Mouse (Mus musculus): ENCODE data around the gene Pfkm.
A peak's percentile ranks its signal among the peaks of the same experiment; 100 is the strongest.

The Pfkm gene

DNA sequence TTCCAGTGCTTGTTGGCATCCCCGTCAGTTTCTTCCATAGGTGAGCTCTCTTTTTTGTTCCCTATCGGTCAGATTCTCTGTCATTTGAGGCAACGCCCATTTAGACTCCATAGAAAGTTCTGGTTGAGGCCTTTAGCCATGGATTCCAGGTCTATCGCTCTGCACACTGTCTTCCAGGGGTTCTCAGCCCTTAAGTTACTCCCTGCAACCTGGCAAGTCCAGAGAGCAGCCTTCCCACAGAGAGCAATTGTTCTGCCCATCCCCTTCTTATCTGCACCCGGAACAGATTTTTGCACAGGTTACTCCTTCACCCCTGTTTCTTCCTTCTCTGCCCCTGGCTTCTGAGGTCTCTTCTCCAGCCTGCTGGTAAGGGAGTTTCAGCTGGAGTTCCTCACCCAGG lies 79.7 kb downstream of the Pfkm start:
- DNase-seq (ENCODE audit: low read depth), result no peak

DNA sequence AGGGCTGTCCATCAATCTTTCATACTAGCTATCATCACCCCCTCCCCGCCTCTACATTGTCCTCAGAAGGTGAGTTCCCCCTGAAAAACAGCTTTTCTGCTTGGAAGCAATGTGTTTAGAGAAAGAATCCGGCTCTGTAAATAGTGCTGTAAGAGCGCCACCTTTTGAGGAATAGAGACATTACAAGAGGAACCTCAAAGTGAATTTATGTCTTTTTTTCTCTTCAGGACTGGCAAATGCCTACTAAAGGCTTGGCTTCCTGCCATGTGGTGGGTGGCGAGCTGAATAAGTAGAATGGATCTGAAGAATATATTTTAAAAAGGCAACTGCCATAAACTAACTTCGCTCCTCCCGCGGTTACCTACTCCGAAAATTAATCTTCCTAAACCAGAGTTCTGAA lies 81.4 kb downstream of the Pfkm start:
- peak; percentile 79 for DNase-seq (ENCODE audit: low read depth)

DNA sequence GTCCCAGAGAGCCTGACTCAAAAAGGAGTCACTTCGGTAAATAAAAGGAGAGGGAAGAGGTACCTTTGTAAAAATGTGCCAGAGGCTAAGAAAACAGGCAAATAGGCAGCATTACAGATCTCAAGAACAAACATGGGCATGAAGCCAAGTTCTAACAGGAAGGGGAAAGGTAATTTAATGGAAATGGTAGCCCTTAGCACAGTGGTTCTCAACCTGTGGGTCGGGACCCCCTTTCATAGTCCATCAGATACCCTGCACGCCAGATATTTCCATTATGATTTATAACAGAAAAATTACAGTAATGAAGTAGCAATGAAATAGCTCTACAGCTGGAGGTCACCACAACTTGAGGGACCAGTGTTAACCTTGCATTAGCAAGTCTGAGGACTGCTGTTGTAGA lies 84.9 kb downstream of the Pfkm start:
- DNase-seq (ENCODE audit: low read depth), result no peak

DNA sequence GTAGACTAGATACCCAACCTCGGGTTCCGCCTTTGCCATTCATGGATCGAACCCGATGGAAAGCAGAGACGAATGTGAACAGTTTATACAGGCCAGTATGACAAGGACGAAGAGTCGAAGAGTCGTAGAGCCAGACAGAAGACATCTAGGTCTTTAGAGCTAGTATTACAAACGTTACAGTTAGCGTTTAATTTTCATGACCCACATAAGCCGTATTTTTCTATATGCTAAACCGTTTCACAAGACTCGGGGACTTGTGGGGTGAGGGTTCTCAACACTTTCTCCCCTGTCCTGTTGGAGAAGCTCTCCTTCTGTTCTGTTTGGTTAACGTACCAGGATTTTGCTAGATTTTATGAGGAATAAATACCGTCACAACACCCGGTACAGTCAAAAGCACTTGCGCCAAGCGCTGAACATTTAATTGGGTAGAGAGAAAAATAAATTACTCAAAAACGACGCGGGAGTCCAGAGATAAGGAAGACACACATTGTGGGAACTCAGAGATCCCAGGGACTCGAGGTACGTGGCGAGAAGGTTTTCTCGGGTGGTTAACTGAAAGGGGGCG lies 88.3 kb downstream of the Pfkm start:
- no peak for DNase-seq (ENCODE audit: low read depth)

DNA sequence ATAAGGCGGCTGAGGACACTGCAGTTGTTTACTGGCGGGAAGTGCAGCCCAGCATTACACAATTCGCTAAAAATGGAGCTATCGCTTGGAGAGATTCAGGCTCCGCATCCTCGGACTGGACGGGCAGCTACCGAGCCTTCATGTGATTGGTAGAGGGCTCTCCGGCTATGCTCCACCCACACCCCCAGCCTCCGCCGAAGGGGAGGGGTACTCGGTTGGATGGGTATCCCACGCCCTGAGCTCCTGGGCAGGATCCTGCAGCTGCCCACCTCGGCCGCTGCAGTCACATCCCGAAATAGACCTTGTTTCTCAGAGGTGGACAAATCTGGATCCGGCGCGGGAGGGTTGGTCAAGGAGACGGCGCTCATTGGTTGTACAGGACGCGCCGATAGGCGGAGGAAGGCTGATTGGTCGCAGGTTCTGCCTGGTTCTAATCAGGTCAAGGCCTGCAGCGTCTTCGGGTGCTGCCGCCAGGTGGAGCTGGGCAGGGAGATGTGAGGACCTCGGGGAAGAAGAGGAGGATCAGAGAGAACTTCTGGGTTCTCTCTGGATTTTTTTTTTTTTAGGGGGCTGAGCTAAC lies 88.8 kb downstream of the Pfkm start:
- peak; percentile 90 for DNase-seq (ENCODE audit: low read depth)

Data from induced T-regulatory cell, adult 2 months (primary cell).